Mouse (Mus musculus) small intestine, adult 2 months (tissue): ENCODE data around the gene Rassf1.

Experiments
- CTCF ChIP-seq: fragments of 200-500 bp; IDR thresholded peaks from 2 replicates; pipeline ENCODE4 v1.5.1; 2012; ENCODE audit warnings: low read depth, mild to moderate bottlenecking, control low read depth, inconsistent platforms, low read length, moderate library complexity, mixed read lengths; ENCODE audit not compliant: insufficient replicate concordance, insufficient read length; ENCODE audit errors: extremely low read depth
- POLR2A ChIP-seq: fragments of 200-500 bp; IDR thresholded peaks from 2 replicates; pipeline ENCODE4 v1.6.1; 2012; ENCODE audit warnings: low read depth, mild to moderate bottlenecking, control low read depth, inconsistent platforms, low read length, moderate library complexity

- TF ChIP-seq CTCF, result no peak
- TF ChIP-seq POLR2A, result no peak
Observed at GRCm38 (mm10) chr9:107607653-107608245, 56.4 kb downstream of the Rassf1 start.
